Mouse (Mus musculus): ENCODE data around the gene Dennd4c. TPM values are rescaled to one million over a fixed set of nuclear protein-coding genes. Genes with fewer than 3 reads are reported as not detected.
"Not testable (repeated sequence)": the region's sequence is repeated elsewhere in the genome, so short reads cannot be mapped to it uniquely, and the experiment has no call there.

Dennd4c gene
- total RNA-seq, 4 experiments from 2014 or later, result 31.8 to 40.0 (median 36.5) TPM

DNA sequence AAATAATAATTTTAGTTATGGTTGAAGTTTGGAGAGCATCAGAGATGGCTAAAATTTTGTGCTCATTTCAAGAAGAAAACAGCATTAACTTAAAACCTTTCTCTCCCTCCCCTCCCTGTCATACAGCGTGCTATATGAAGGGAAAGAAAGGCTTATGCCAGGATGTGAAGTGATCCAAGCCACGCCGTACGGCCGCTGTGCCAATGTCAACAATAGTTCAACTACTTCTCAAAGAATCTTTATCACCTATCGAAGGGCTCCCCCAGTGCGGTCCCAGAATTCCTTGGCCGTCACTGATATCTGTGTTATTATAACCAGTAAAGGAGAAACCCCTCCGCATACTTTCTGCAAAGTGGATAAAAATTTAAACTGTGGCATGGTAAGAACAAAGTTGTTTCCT lies 29.2 kb downstream of the Dennd4c start:
- DNase-seq (ENCODE audit: low spot score), result no peak

GRCm38 (mm10) chr4:86810604-86811003 lies 62.2 kb downstream of the Dennd4c start:
- DNase-seq (ENCODE audit: low spot score), result peak; percentile 4

- DNase-seq (ENCODE audit: low spot score), result no peak
These were observed 66.5 kb downstream of the Dennd4c start for GRCm38 (mm10) chr4:86814850-86815249.

DNA sequence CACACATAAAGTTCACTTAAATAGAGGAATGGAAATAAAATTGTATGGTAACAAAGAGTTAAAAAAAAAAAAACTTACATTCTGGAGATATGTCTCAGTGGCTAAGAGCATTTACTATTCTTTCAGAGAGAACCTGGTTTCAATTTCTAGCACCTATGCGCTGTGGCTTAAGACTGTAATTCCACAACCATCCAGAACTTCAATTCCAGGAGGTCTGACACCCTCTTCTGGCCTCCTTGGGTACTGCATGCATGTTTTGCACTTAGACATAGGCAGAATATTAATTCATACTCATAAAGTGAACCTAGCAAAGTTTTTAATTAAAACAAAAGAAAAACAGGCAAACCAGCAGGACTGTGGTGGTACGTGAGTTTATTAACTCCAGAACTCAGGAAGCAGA lies 74.8 kb downstream of the Dennd4c start:
- DNase-seq (ENCODE audit: low spot score), result peak; percentile 33

GRCm38 (mm10) chr4:86825143-86825542 lies 76.8 kb downstream of the Dennd4c start:
- DNase-seq (ENCODE audit: low spot score), result no peak

GRCm38 (mm10) chr4:86831896-86832295 lies 83.5 kb downstream of the Dennd4c start:
- DNase-seq (ENCODE audit: low spot score), result no peak

- not testable (repeated sequence) for DNase-seq (ENCODE audit: low spot score)
These were observed 92.8 kb downstream of the Dennd4c start for GRCm38 (mm10) chr4:86841141-86841540.

DNA sequence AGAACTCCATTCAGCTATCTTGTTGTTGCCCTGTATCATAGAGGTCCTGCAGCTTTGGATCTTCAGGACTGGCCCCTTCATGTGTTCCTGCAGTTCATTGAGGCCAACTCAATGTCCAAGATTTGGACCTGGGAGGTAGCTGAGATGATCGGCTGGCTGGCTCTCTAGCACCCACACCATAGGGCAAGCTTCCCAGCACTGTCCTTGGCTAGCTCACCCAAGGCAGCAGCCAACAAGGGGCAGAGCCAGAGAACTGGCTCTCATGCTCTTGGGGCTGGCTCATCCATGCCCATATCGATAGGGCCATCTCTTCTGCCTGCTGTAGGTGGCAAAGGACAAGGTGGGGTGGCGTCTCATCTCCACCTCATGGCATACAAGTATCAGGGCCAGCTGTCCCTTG lies 97.0 kb downstream of the Dennd4c start:
- DNase-seq (ENCODE audit: low spot score), result peak; percentile 33

DNA sequence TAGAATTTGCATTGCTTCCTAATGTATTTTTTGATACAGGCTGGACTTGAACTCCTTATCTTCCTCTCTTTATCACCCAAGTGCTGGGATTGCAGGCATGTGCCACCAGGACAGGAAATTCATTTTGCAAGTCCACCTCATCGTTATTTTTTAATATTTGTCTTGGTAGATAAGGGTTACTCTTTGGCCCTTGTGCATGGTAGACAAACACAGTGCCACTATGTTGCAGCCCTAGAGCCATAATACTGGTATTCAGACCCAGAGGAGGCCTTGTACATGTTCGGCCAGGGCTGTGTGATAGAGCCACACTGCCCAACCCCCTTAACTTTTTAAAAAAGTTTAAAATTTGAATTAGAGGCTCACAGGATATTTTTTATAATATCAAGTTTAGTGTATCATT lies 98.9 kb downstream of the Dennd4c start:
- DNase-seq (ENCODE audit: low spot score), result no peak

GRCm38 (mm10) chr4:86851331-86851730 lies 103.0 kb downstream of the Dennd4c start:
- DNase-seq (ENCODE audit: low spot score), result no peak

GRCm38 (mm10) chr4:86852018-86852417 lies 103.7 kb downstream of the Dennd4c start:
- no peak for DNase-seq (ENCODE audit: low spot score)

DNA sequence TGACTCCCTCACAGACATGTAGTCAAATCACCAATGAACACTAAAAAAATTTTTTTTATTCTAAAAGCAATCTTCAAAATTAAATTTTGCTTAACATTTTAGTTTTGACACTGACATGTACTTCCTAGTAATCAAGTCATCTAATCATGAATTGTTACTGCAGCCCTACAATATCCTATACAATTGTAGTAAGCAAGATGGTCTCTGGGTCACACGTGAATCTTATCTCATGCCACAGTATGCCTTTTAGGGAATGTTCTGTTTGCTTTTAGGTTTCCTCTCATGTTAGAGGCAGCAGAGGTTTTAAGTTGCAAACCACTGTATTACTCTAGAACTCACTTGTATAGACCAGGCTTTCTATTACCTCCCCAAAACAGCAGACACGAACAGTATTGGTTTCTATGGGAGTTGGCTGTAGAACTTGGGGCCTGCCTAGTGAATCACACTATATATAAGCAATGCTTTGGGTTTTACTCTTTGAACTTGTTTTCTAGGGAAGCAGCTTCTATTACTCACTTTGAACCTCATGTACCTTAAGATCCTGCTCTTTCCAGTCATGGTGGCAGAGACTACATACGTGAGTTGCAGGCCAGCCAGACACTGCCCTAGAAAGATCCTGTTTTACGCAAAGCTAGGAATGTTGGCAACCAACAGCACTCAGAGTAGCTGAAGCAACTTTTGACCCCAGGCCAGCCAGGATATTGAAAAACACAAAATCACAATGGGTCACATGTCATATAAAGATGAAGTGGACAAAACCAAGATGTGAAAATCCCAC lies 104.6 kb downstream of the Dennd4c start:
- no peak for DNase-seq (ENCODE audit: low spot score)

DNA sequence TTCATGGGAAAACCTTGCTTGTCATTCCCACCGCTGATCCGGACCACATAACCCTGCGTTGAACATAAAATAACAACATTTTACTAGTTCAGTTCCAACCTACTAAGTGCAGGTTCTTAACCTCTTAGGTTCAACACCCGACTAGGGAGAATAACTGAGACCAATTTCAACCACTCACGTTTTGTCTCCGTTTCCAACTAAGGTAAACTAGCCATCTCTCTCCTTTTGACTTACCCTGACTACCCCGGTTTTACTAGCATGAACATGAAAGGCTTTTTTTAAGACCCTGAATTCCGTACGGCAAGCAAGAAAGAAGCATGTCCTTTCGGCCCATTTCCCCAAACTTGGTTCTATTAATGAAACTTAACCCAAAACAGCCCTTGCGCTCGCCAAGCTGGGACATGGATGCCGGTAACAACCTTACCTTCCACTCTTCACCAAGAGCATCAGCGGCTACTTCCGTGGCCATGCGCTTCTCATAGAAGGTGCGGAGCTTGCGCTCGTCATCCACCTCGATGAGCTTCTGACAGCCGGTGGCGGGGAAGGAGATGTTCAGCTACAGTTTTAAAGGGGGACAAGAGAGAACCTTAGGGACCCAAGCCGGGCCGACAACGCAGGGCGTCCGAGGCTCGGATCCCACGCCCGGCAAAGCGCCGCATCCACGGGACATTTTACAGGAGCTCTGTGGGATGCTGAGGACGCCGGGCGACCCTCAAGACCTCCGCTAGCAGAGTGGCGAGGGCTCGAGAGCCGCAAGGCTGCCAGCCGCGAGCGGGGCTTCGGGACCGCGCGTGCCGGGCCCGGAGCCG lies 108.2 kb downstream of the Dennd4c start:
- DNase-seq (ENCODE audit: low spot score), result no peak

DNA sequence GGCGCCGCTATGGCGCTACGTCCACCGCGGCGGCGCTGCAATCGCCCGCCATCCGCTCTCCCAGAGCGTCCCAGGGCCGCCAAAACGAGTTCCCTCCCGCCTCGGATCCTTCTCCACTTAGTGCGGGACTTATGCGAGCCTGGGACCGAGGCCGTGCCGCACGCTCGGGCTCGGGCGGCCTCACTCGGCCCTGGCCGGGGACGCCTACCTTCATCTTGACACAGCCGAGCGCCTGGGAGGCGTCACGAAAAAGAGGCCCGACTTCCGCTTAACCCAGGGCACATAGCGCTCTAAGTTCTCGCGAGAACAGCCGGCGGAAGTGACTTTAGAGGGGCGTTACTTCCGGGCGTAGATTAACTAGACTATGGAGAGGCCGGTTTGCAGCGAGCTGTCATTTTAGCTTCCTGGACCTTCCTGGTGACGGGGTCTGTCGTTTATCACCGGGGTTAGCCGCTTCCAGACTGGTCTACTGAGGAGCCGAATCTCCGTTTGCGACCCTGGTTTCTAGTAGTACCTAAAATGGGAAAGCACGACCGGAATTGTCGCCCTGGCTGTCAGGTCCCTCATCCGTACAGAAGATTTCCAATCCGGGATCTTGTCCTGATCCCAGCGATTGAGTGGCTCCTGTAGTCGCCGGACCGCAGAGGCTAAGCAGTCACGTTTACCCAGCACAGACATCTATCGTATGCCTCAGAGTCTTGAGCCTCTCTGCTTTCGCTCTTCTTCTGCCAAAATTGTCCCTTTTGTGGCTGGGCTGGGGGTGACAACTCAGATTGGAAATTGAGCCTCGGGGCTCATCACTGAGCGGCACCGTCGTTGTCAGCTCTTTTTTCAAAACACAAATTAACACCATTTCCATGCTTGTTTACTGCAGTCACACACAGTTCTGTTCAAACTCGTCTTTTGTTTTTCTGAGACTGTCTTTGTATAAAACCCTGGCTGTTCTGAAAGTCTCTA lies 109.0 kb downstream of the Dennd4c start, which contains the start of gene Rps6:
Rps6 (minus strand) TSS at position 300 of the 957 bp plus-strand sequence.
- DNase-seq (ENCODE audit: low spot score), result peak; percentile 98

- no peak for DNase-seq (ENCODE audit: low spot score)
These were observed 109.7 kb downstream of the Dennd4c start for GRCm38 (mm10) chr4:86858070-86858440.

DNA sequence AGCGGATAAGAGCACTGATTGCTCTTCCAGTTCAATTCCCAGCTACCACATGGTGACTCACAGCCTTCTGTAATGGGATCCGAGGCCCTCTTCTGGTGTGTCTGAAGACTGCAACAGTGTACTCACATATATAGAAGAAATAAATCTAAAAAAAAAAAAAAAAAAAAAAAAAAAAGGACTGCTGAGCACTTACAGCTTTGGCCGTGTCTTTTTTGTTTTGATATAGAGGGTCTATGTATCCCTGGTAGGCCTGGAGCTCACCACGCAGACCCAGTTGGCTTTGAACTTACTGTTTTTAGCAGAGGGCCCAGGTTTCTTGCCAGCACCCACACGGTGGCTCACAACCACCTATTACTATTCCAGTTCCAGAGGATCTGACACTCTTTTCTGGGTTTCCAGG lies 115.7 kb downstream of the Dennd4c start:
- DNase-seq (ENCODE audit: low spot score), result no peak

GRCm38 (mm10) chr4:86871988-86872387 lies 123.6 kb downstream of the Dennd4c start:
- DNase-seq (ENCODE audit: low spot score), result no peak

GRCm38 (mm10) chr4:86873072-86873471 lies 124.7 kb downstream of the Dennd4c start:
- DNase-seq (ENCODE audit: low spot score), result no peak

DNA sequence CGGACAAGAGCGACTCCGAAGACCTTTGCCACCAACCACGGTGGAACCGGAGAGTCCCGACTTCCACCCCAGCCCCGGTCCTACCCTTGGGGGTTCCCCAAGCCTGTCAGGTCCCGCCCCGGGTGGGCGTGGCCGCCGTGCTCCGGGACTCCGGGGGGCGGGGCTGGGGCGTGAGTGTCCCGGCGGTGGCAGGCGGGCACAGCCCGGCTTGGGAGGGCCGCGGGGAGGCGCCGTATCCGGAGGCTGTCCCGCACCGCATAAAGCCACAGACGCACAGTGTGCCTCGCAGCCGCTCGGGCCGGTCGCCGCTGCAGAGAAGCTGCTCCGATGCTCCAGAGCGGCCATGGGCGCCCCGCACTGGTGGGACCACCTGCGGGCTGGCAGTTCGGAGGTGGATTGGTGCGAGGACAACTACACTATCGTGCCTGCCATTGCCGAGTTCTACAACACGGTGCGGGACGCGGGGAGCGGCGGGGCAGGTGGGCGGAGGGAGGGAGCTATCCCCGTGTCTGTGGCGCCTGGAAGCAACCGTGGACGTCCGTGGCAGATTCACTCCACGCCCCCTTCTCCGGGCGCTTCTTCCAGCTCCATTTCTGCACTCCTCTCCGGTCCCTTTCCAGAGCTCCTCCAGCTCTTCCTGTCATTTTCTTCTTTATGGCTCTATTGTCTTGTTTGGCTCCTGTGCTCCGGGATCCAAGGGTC lies 125.9 kb downstream of the Dennd4c start, which contains the start of gene Acer2:
Acer2 (plus strand) TSS at position 251 of the 702 bp plus-strand sequence.
- peak; percentile 93 for DNase-seq (ENCODE audit: low spot score)

GRCm38 (mm10) chr4:86879477-86879876 lies 131.1 kb downstream of the Dennd4c start:
- no peak for DNase-seq (ENCODE audit: low spot score)

GRCm38 (mm10) chr4:86881178-86881577 lies 132.8 kb downstream of the Dennd4c start:
- no peak for DNase-seq (ENCODE audit: low spot score)

Measured in heart, adult 8-10 months (tissue).